Mouse (Mus musculus) liver, embryonic 13.5 days (tissue): ENCODE measurements at regions not wholly inside any gene's neighbourhood (a gene's known extent, or its start where the extent isn't known, plus 50 kb on each side); places are given as distances from the start of the nearest gene placed in this dataset.

Experiments
- ATAC-seq: fragments of 200-750 bp; cut with Nextera tagmentation; 2 replicates; pipeline ENCODE4 v1.8.0; 2017; ENCODE audit warnings: low read depth, mild to moderate bottlenecking, moderate number of reproducible peaks, moderate library complexity
- DNase-seq: peaks from one replicate; pipeline ENCODE4 v3.0.0; 2022
- H3K27ac ChIP-seq: fragments of 300-500 bp; sonication (generic); 2 replicates; pipeline ENCODE4 v1.5.1; 2015; ENCODE audit warnings: moderate library complexity, mild to moderate bottlenecking, inconsistent platforms
- H3K27me3 ChIP-seq: fragments of 300-500 bp; sonication (generic); 2 replicates; pipeline ENCODE4 v1.6.1; 2015; ENCODE audit warnings: mild to moderate bottlenecking, inconsistent platforms
- H3K36me3 ChIP-seq: fragments of 300-500 bp; sonication (generic); 2 replicates; pipeline ENCODE4 v1.6.1; 2015; ENCODE audit warnings: mild to moderate bottlenecking, inconsistent platforms
- H3K4me1 ChIP-seq: fragments of 300-500 bp; sonication (generic); replicated peaks from 2 replicates; pipeline ENCODE4 v1.6.1; 2015; ENCODE audit warnings: inconsistent platforms
- H3K4me2 ChIP-seq: fragments of 300-500 bp; sonication (generic); 2 replicates; pipeline ENCODE4 v1.6.1; 2015; ENCODE audit warnings: inconsistent platforms, mild to moderate bottlenecking, moderate library complexity
- H3K4me3 ChIP-seq: fragments of 300-500 bp; sonication (generic); replicated peaks from 2 replicates; pipeline ENCODE4 v1.5.1; 2015; ENCODE audit warnings: mild to moderate bottlenecking, inconsistent platforms
- H3K9ac ChIP-seq: fragments of 300-500 bp; sonication (generic); 2 replicates; pipeline ENCODE4 v1.6.1; 2015; ENCODE audit warnings: mild to moderate bottlenecking, inconsistent platforms
- H3K9me3 ChIP-seq: fragments of 300-500 bp; sonication (generic); replicated peaks from 2 replicates; pipeline ENCODE4 v1.6.1; 2016; ENCODE audit warnings: inconsistent platforms
- WGBS: fragments of 180-500 bp; shearing (Covaris S2); methylation state at CpG from one replicate; pipeline ENCODE4 v1.1.7; 2015; ENCODE audit not compliant: insufficient replicate concordance; 5-methylcytosine and 5-hydroxymethylcytosine counted together

- H3K4me3 ChIP-seq = no peak overlapping the region
- no peaks in the 10 kb centered on the region for H3K27me3 ChIP-seq
- H3K4me1 ChIP-seq = no peaks in the 10 kb centered on the region
- no peaks in the 10 kb centered on the region for H3K36me3 ChIP-seq
- DNase-seq = no peak
- H3K9me3 ChIP-seq = no peaks in the 10 kb centered on the region
- H3K4me2 ChIP-seq = no peak overlapping the region
- ATAC-seq = no peak
- WGBS = 76% methylated on average over 4 of the region's 4 CpGs
- H3K9ac ChIP-seq = no peak overlapping the region
- no peak overlapping the region for H3K27ac ChIP-seq
Observed at GRCm38 (mm10) chr14:48842861-48843260, 169.2 kb upstream of the Otx2 start.

GRCm38 (mm10) chr14:48841278-48841677 is 167.7 kb upstream of the Otx2 start:
- Histone ChIP-seq H3K4me2 (no peak overlapping the region), H3K4me1 (no peaks in the 10 kb centered on the region), H3K4me3 (no peak overlapping the region), H3K27ac (no peak overlapping the region), H3K36me3 (no peaks in the 10 kb centered on the region), H3K9ac (no peak overlapping the region), H3K27me3 (no peaks in the 10 kb centered on the region), H3K9me3 (no peaks in the 10 kb centered on the region)
- 50% methylated on average over 5 of the region's 5 CpGs for WGBS
- ATAC-seq (no peak), DNase-seq (no peak)

GRCm38 (mm10) chr14:48837181-48837580 is 163.6 kb upstream of the Otx2 start:
- no peaks in the 10 kb centered on the region for H3K4me1 ChIP-seq
- H3K27me3 ChIP-seq = no peaks in the 10 kb centered on the region
- H3K9ac ChIP-seq = no peak overlapping the region
- no peaks in the 10 kb centered on the region for H3K36me3 ChIP-seq
- ATAC-seq (no peak), DNase-seq (no peak)
- 67% methylated on average over 6 of the region's 6 CpGs for WGBS
- H3K9me3 ChIP-seq = no peaks in the 10 kb centered on the region
- H3K4me2 ChIP-seq = no peak overlapping the region
- no peak overlapping the region for H3K27ac ChIP-seq
- H3K4me3 ChIP-seq = no peak overlapping the region

GRCm38 (mm10) chr14:48836071-48836470 is 162.5 kb upstream of the Otx2 start:
- H3K36me3 ChIP-seq = no peaks in the 10 kb centered on the region
- H3K4me1 ChIP-seq = no peaks in the 10 kb centered on the region
- no peak overlapping the region for H3K4me3 ChIP-seq
- DNase-seq (no peak), ATAC-seq (no peak)
- no peak overlapping the region for H3K4me2 ChIP-seq
- no peak overlapping the region for H3K27ac ChIP-seq
- no peaks in the 10 kb centered on the region for H3K27me3 ChIP-seq
- WGBS = 62% methylated on average over 2 of the region's 2 CpGs
- no peak overlapping the region for H3K9ac ChIP-seq
- H3K9me3 ChIP-seq = no peaks in the 10 kb centered on the region

- 74% methylated on average over 2 of the region's 2 CpGs for WGBS
- no peak overlapping the region for H3K27ac ChIP-seq
- no peak for DNase-seq
Observed at GRCm38 (mm10) chr14:48834416-48834815, 160.8 kb upstream of the Otx2 start.

GRCm38 (mm10) chr14:48826421-48826820 is 152.8 kb upstream of the Otx2 start:
- H3K36me3 ChIP-seq = no peaks in the 10 kb centered on the region
- H3K9ac ChIP-seq = no peak overlapping the region
- no peaks in the 10 kb centered on the region for H3K9me3 ChIP-seq
- H3K27me3 ChIP-seq = no peaks in the 10 kb centered on the region
- no peak for DNase-seq
- no peak overlapping the region for H3K27ac ChIP-seq
- H3K4me1 ChIP-seq = no peaks in the 10 kb centered on the region
- H3K4me3 ChIP-seq = no peak overlapping the region
- H3K4me2 ChIP-seq = no peak overlapping the region
- 52% methylated on average over 5 of the region's 5 CpGs for WGBS
- no peak for ATAC-seq

More at GRCm38 (mm10) chr14:48834416-48834815, 160.8 kb upstream of the Otx2 start:
- no peaks in the 10 kb centered on the region for H3K27me3 ChIP-seq
- no peaks in the 10 kb centered on the region for H3K9me3 ChIP-seq
- H3K9ac ChIP-seq = no peak overlapping the region
- ATAC-seq = no peak
- H3K4me3 ChIP-seq = no peak overlapping the region
- no peaks in the 10 kb centered on the region for H3K36me3 ChIP-seq
- H3K4me1 ChIP-seq = no peaks in the 10 kb centered on the region
- H3K4me2 ChIP-seq = no peak overlapping the region

GRCm38 (mm10) chr14:48824375-48824774 is 150.8 kb upstream of the Otx2 start:
- no peak overlapping the region for H3K4me2 ChIP-seq
- H3K27ac ChIP-seq = no peak overlapping the region
- H3K36me3 ChIP-seq = no peaks in the 10 kb centered on the region
- no peak overlapping the region for H3K9ac ChIP-seq
- no peak for DNase-seq
- no peaks in the 10 kb centered on the region for H3K4me1 ChIP-seq
- ATAC-seq = no peak
- 38% methylated on average over 3 of the region's 3 CpGs for WGBS
- H3K9me3 ChIP-seq = no peaks in the 10 kb centered on the region
- no peak overlapping the region for H3K4me3 ChIP-seq
- no peaks in the 10 kb centered on the region for H3K27me3 ChIP-seq

- 61% methylated on average over 3 of the region's 3 CpGs for WGBS
Observed at GRCm38 (mm10) chr14:48815941-48816340, 142.3 kb upstream of the Otx2 start.

GRCm38 (mm10) chr14:48815231-48815728 is 141.7 kb upstream of the Otx2 start:
- Histone ChIP-seq H3K4me2 (no peak overlapping the region), H3K4me1 (no peaks in the 10 kb centered on the region), H3K27ac (no peak overlapping the region), H3K27me3 (no peaks in the 10 kb centered on the region), H3K9me3 (no peaks in the 10 kb centered on the region), H3K4me3 (no peak overlapping the region), H3K9ac (no peak overlapping the region), H3K36me3 (no peaks in the 10 kb centered on the region)
- DNase-seq (no peak), ATAC-seq (no peak)
- 71% methylated on average over 8 of the region's 8 CpGs for WGBS

More at GRCm38 (mm10) chr14:48815941-48816340, 142.3 kb upstream of the Otx2 start:
- Histone ChIP-seq H3K27me3 (no peaks in the 10 kb centered on the region), H3K9me3 (no peaks in the 10 kb centered on the region), H3K4me2 (no peak overlapping the region), H3K36me3 (no peaks in the 10 kb centered on the region), H3K27ac (no peak overlapping the region), H3K9ac (no peak overlapping the region), H3K4me3 (no peak overlapping the region), H3K4me1 (no peaks in the 10 kb centered on the region)
- DNase-seq = no peak
- ATAC-seq = no peak

GRCm38 (mm10) chr14:48812741-48813495 is 139.3 kb upstream of the Otx2 start:
- no peak for DNase-seq
- H3K27ac ChIP-seq = no peak overlapping the region
- H3K9me3 ChIP-seq = no peaks in the 10 kb centered on the region
- ATAC-seq = no peak
- H3K4me1 ChIP-seq = no peaks in the 10 kb centered on the region
- no peak overlapping the region for H3K9ac ChIP-seq
- no peak overlapping the region for H3K4me2 ChIP-seq
- H3K27me3 ChIP-seq = no peaks in the 10 kb centered on the region
- 73% methylated on average over 11 of the region's 11 CpGs for WGBS
- H3K36me3 ChIP-seq = no peaks in the 10 kb centered on the region
- H3K4me3 ChIP-seq = no peak overlapping the region

GRCm38 (mm10) chr14:48804098-48804497 is 130.5 kb upstream of the Otx2 start:
- Histone ChIP-seq H3K4me3 (no peak overlapping the region), H3K9ac (no peak overlapping the region), H3K9me3 (no peaks in the 10 kb centered on the region), H3K27ac (no peak overlapping the region), H3K4me1 (no peaks in the 10 kb centered on the region), H3K4me2 (no peak overlapping the region), H3K36me3 (no peaks in the 10 kb centered on the region), H3K27me3 (no peaks in the 10 kb centered on the region)
- WGBS = 78% methylated on average over 4 of the region's 4 CpGs
- ATAC-seq (no peak), DNase-seq (no peak)

GRCm38 (mm10) chr14:48801283-48801682 is 127.7 kb upstream of the Otx2 start:
- Histone ChIP-seq H3K9ac (no peak overlapping the region), H3K4me3 (no peak overlapping the region), H3K27me3 (no peaks in the 10 kb centered on the region), H3K4me1 (no peaks in the 10 kb centered on the region), H3K9me3 (no peaks in the 10 kb centered on the region), H3K27ac (no peak overlapping the region), H3K36me3 (no peaks in the 10 kb centered on the region), H3K4me2 (no peak overlapping the region)
- DNase-seq = no peak
- WGBS = 49% methylated on average over 14 of the region's 14 CpGs
- no peak for ATAC-seq
